Mouse (Mus musculus) neutrophil, adult 5-6 weeks (primary cell): ENCODE measurements around the gene Coq6. TPM values are rescaled to one million over a fixed set of nuclear protein-coding genes. Genes with fewer than 3 reads are reported as not detected.

Experiments
- total RNA-seq: library from RNA; stranded (forward); fragments of 200-1000 nt; gene quantifications from 2 replicates; pipeline ENCODE4 v1.2.3, GENCODE M21; 2017

Coq6 gene
- total RNA-seq, 1 experiment from 2014 or later, result 8.1 TPM

Other genes with a start within 250 kb of the Coq6 start
- gene Dnal1, start 247.3 kb upstream of the Coq6 start, total RNA-seq, result 0.12 and 0.25 TPM in 2 replicates
- gene Pnma1, start 213.2 kb upstream of the Coq6 start, total RNA-seq, result 6.6 and 8.0 TPM in 2 replicates
- gene Elmsan1, start 142.8 kb upstream of the Coq6 start, total RNA-seq, result 79.1 and 84.4 TPM in 2 replicates
- gene Ptgr2, start 76.4 kb upstream of the Coq6 start, total RNA-seq, result 34.4 and 40.1 TPM in 2 replicates
- gene Zfp410, start 44.8 kb upstream of the Coq6 start, total RNA-seq, result 40.0 and 43.5 TPM in 2 replicates
- gene Fam161b, start 176 bp downstream of the Coq6 start, total RNA-seq, result 1.7 and 2.4 TPM in 2 replicates
- 27.3 and 27.8 TPM in 2 replicates for gene Entpd5, start 47.4 kb downstream of the Coq6 start, total RNA-seq
- gene Bbof1, start 47.4 kb downstream of the Coq6 start, total RNA-seq, result 1.6 and 2.3 TPM in 2 replicates
- 42.5 and 51.9 TPM in 2 replicates for gene Rnf113a2, start 55.5 kb downstream of the Coq6 start, total RNA-seq
- gene Aldh6a1, start 89.3 kb downstream of the Coq6 start, total RNA-seq, result 5.9 and 7.0 TPM in 2 replicates
- 11.0 and 29.6 TPM in 2 replicates for gene Lin52, start 89.8 kb downstream of the Coq6 start, total RNA-seq
- gene Vsx2, start 208.1 kb downstream of the Coq6 start, total RNA-seq, result not detected in 2 replicates